ENCODE assay signal across 8 mouse cellular contexts in the genomic region with DNA sequence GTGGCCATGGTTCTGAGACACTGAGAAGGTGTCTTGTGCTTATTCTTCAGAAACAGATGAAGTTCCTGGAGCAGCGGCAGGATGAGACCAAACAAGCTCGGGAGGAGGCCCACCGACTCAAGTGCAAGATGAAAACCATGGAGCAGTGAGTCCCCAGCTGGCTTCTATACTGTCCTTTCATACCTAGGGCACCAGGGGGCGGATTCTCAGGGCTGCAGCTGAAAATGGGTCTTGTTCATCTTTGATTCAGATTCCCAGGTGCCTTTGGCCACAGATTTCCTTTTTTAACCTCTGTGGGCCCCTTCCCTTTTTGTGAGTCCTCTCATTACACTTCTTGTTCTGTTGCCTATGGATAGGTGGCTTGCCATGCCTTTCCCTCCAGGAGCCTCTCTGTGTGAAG. TPM values are rescaled to one million over a fixed set of nuclear protein-coding genes. Genes with fewer than 3 reads are reported as not detected.
A peak's percentile ranks its signal among the peaks of the same experiment; 100 is the strongest.
DNase-seq lines count a peak whose midpoint lies in the region; ATAC-seq and TF ChIP-seq lines count a peak whose summit lies in the region.
"Had no signal": no experiment of that assay in that cellular context is flagged by ENCODE, and none has a peak within 500 bp of the region (broad histone marks: within the 10 kb centered on the region; RNA-seq: fewer than 3 reads in every experiment).

No protein-coding gene starts in this region.

- no peaks in the 10 kb centered on the region for H3K4me1 ChIP-seq in liver, postnatal 0 days (ENCODE audit: insufficient read depth)
- H3K4me1 ChIP-seq in liver, embryonic 12.5 days = peaks cover 15% of the 10 kb centered on the region
- peaks cover 3 to 25% of the 10 kb centered on the region in 2 experiments for H3K4me1 ChIP-seq in CH12.LX (ENCODE audit: control insufficient read depth in 1 of 2, insufficient read depth in 2 of 2)
- H3K4me1 ChIP-seq in bone marrow, adult 2 months (ENCODE audit: control insufficient read depth, insufficient read depth, low read length) = no peaks in the 10 kb centered on the region
- peaks cover 10% of the 10 kb centered on the region for H3K4me1 ChIP-seq in midbrain, embryonic 14.5 days (ENCODE audit: control insufficient read depth, insufficient read depth, low read length)

- no peak; the same call in 1 of the 2 replicates for TF ChIP-seq RAD21 in CH12.LX (IDR thresholded peaks at IDR 0.05; ENCODE audit: low read depth, low read length)

- 69% methylated on average over 4 of the region's 4 CpGs for WGBS in liver, postnatal 0 days (ENCODE audit: insufficient replicate concordance)
- 63% methylated on average over 4 of the region's 4 CpGs for WGBS in liver, embryonic 12.5 days (ENCODE audit: insufficient replicate concordance)
- WGBS in bone marrow, adult 2 months = 44% methylated on average over 4 of the region's 4 CpGs
- 79% methylated on average over 4 of the region's 4 CpGs for WGBS in midbrain, embryonic 14.5 days

- TF ChIP-seq EP300 in liver, postnatal 0 days (IDR thresholded peaks at IDR 0.05; ENCODE audit: low read depth) = no peak
- TF ChIP-seq EP300 in CH12.LX (IDR thresholded peaks at IDR 0.05; ENCODE audit: low read length) = no peak

- H3K36me3 ChIP-seq in liver, postnatal 0 days (replicated peaks; ENCODE audit: insufficient read depth, low read length) = peaks cover 30% of the 10 kb centered on the region
- H3K36me3 ChIP-seq in liver, embryonic 12.5 days = peaks cover 97% of the 10 kb centered on the region
- peaks cover 62 to 97% of the 10 kb centered on the region in 2 experiments for H3K36me3 ChIP-seq in CH12.LX (replicated peaks in 1 of 2; ENCODE audit: control insufficient read depth in 1 of 2, insufficient read depth in 1 of 2, low read length in 1 of 2)
- H3K36me3 ChIP-seq in midbrain, embryonic 14.5 days (ENCODE audit: control insufficient read depth, insufficient read depth, low read length) = peaks cover 7% of the 10 kb centered on the region; the same call in 1 of the 2 replicates

- H3K27ac ChIP-seq in liver, postnatal 0 days (ENCODE audit: low read depth) = no peak overlapping the region
- H3K27ac ChIP-seq in liver, embryonic 12.5 days = no peak overlapping the region
- H3K27ac ChIP-seq in CH12.LX (ENCODE audit: insufficient read depth, low read depth) = no peak overlapping the region
- no peak overlapping the region for H3K27ac ChIP-seq in bone marrow, adult 2 months (ENCODE audit: control insufficient read depth, insufficient read depth, low read depth, low read length, poor library complexity)
- peak overlapping the region; percentile 85 for H3K27ac ChIP-seq in midbrain, embryonic 14.5 days (replicated peaks; ENCODE audit: low read depth, low read length)

- peak; percentile 54 for TF ChIP-seq CTCF in liver, postnatal 0 days (IDR thresholded peaks at IDR 0.05; ENCODE audit: low read depth)
- peak in 1 of 2 experiments; percentile 46; a peak in 2 of 4 replicates for TF ChIP-seq CTCF in CH12.LX (conservative IDR thresholded peaks at IDR 0.05 in 1 of 2, IDR thresholded peaks at IDR 0.05 in 1 of 2; ENCODE audit: low read depth in 2 of 2, low read length in 2 of 2)
- peak; percentile 23; the same call in 1 of the 2 replicates for TF ChIP-seq CTCF in bone marrow, adult 2 months (IDR thresholded peaks at IDR 0.05; ENCODE audit: control insufficient read depth, insufficient read depth, low read length)

- H3K79me2 ChIP-seq in CH12.LX (replicated peaks; ENCODE audit: control insufficient read depth, extremely low read depth, insufficient read depth, poor library complexity, severe bottlenecking) = no peaks in the 10 kb centered on the region

- in situ Hi-C loops in CH12.LX (cut with MboI; ENCODE audit: low pct_ligation_motif_present, low pct_unique_long_range_greater_than_20kb, low sequenced_read_pairs) = loop anchor here (5.0 kb wide), 1 partner anchor 36 kb away; a partner anchor contains a TSS

- intact Hi-C loops in gastrocnemius, postnatal 14 days (cut with DNase I; ENCODE audit: low total_unique reads) = no loop called here

- dilution Hi-C loops in CH12.LX (cut with MboI; ENCODE audit: extremely low pct_ligation_motif_present, extremely low pct_unique_long_range_greater_than_20kb, low sequenced_read_pairs) = no loop called here

- no peaks in the 10 kb centered on the region for H3K27me3 ChIP-seq in liver, postnatal 0 days (ENCODE audit: insufficient read depth, low read length)
- H3K27me3 ChIP-seq in liver, embryonic 12.5 days (replicated peaks) = no peaks in the 10 kb centered on the region
- H3K27me3 ChIP-seq in CH12.LX (replicated peaks) = no peaks in the 10 kb centered on the region
- H3K27me3 ChIP-seq in midbrain, embryonic 14.5 days (ENCODE audit: control insufficient read depth, insufficient read depth, low read length) = no peaks in the 10 kb centered on the region

- H3K9ac ChIP-seq in liver, postnatal 0 days (replicated peaks) = no peak overlapping the region
- no peak overlapping the region for H3K9ac ChIP-seq in liver, embryonic 12.5 days
- no peak overlapping the region for H3K9ac ChIP-seq in CH12.LX (ENCODE audit: insufficient read depth, low read depth)
- H3K9ac ChIP-seq in midbrain, embryonic 14.5 days (replicated peaks; ENCODE audit: low read length) = peak overlapping the region; percentile 35; the same call in 1 of the 2 replicates

- no peak overlapping the region for H3K4me3 ChIP-seq in liver, postnatal 0 days (ENCODE audit: low read depth, low read length)
- no peak overlapping the region for H3K4me3 ChIP-seq in liver, embryonic 12.5 days
- no peak overlapping the region for H3K4me3 ChIP-seq in CH12.LX (replicated peaks in 1 of 3; ENCODE audit: low read depth in 2 of 3, low read length in 2 of 3, poor library complexity in 1 of 3)
- no peak overlapping the region for H3K4me3 ChIP-seq in bone marrow, adult 2 months (replicated peaks; ENCODE audit: control insufficient read depth, low read depth, low read length)
- H3K4me3 ChIP-seq in midbrain, embryonic 14.5 days (replicated peaks; ENCODE audit: low read depth, low read length) = no peak overlapping the region

- no peak for DNase-seq in liver, postnatal 0 days
- no peak for DNase-seq in CH12.LX (ENCODE audit: extremely low read depth)
- no peak for DNase-seq in midbrain, embryonic 14.5 days
- no peak for DNase-seq in gastrocnemius, postnatal 14 days
- no peak for DNase-seq in layer of hippocampus, postnatal 36 days

- H3K9me3 ChIP-seq in liver, postnatal 0 days (ENCODE audit: low read length) = no peaks in the 10 kb centered on the region
- no peaks in the 10 kb centered on the region for H3K9me3 ChIP-seq in liver, embryonic 12.5 days (replicated peaks)
- no peaks in the 10 kb centered on the region for H3K9me3 ChIP-seq in CH12.LX (replicated peaks; ENCODE audit: low read length)
- H3K9me3 ChIP-seq in midbrain, embryonic 14.5 days (ENCODE audit: control insufficient read depth, low read length) = no peaks in the 10 kb centered on the region

- H3K4me2 ChIP-seq in liver, postnatal 0 days (ENCODE audit: low read depth, low read length) = no peak overlapping the region
- H3K4me2 ChIP-seq in liver, embryonic 12.5 days = no peak overlapping the region
- no peak overlapping the region for H3K4me2 ChIP-seq in CH12.LX (ENCODE audit: insufficient read depth, low read depth, poor library complexity, severe bottlenecking)
- peak overlapping the region; percentile 39 for H3K4me2 ChIP-seq in midbrain, embryonic 14.5 days (ENCODE audit: low read length)

- ATAC-seq in liver, postnatal 0 days = no peak
- ATAC-seq in liver, embryonic 12.5 days = no peak
- ATAC-seq in midbrain, embryonic 14.5 days (ENCODE audit: low FRiP score, low TSS enrichment) = no peak

- no peak for TF ChIP-seq POLR2A in CH12.LX (IDR thresholded peaks at IDR 0.05; ENCODE audit: low read depth, low read length)
- no peak for TF ChIP-seq POLR2A in bone marrow, adult 2 months (IDR thresholded peaks at IDR 0.05; ENCODE audit: borderline replicate concordance, control insufficient read depth, low read depth, low read length)

RNA-seq across cellular contexts. Expression of a gene that starts 11.0 kb away (rescaled TPM):
- polyA plus RNA-seq in liver, postnatal 0 days (2015; fragmentation: Nextera tagmentation; extraction: Ambion mirVana) = 5.4 and 6.5 TPM in 2 replicates
- 20.9 and 22.2 TPM in 2 replicates for polyA plus RNA-seq in liver, embryonic 12.5 days (2016; fragmentation: Nextera tagmentation; extraction: Ambion mirVana)
- 21.6 and 27.0 TPM in 2 replicates for total RNA-seq in CH12.LX (2012; rRNA removed)
- total RNA-seq in CH12.LX (2014; rRNA removed) = 25.0 and 25.6 TPM in 2 replicates
- polyA plus RNA-seq in CH12.LX (2012; ENCODE audit: insufficient read length, low read depth) = 33.0 and 51.4 TPM in 2 replicates
- polyA plus RNA-seq in bone marrow, adult 2 months (2011; ENCODE audit: insufficient read depth, insufficient read length, low replicate concordance, missing spikeins) = 27.0 and 30.0 TPM in 2 replicates
- polyA plus RNA-seq in midbrain, embryonic 14.5 days (2014; fragmentation: Nextera tagmentation; extraction: Ambion mirVana) = 10.3 and 10.4 TPM in 2 replicates
- 1 to 10 TPM in 1 of 2 experiments, under 1 TPM in 1; 0.97 to 1.1 TPM for total RNA-seq in gastrocnemius, postnatal 14 days (2021)
- total RNA-seq in layer of hippocampus, postnatal 36 days (2021) = 10 to 100 TPM; 28.2 to 29.2 TPM

RNA-seq across cellular contexts. Expression of a gene that starts 14.4 kb away (rescaled TPM):
- 32.0 and 33.2 TPM in 2 replicates for polyA plus RNA-seq in liver, postnatal 0 days (2015; fragmentation: Nextera tagmentation; extraction: Ambion mirVana)
- polyA plus RNA-seq in liver, embryonic 12.5 days (2016; fragmentation: Nextera tagmentation; extraction: Ambion mirVana) = 63.1 and 63.7 TPM in 2 replicates
- total RNA-seq in CH12.LX (2012; rRNA removed) = 21.3 and 21.7 TPM in 2 replicates
- total RNA-seq in CH12.LX (2014; rRNA removed) = 25.2 and 26.0 TPM in 2 replicates
- polyA plus RNA-seq in CH12.LX (2012; ENCODE audit: insufficient read length, low read depth) = 25.5 and 27.8 TPM in 2 replicates
- polyA plus RNA-seq in bone marrow, adult 2 months (2011; ENCODE audit: insufficient read depth, insufficient read length, low replicate concordance, missing spikeins) = 138 and 310 TPM in 2 replicates
- polyA plus RNA-seq in midbrain, embryonic 14.5 days (2014; fragmentation: Nextera tagmentation; extraction: Ambion mirVana) = 2.6 and 5.0 TPM in 2 replicates
- 1 to 10 TPM; 2.6 to 4.0 TPM for total RNA-seq in gastrocnemius, postnatal 14 days (2021)
- total RNA-seq in layer of hippocampus, postnatal 36 days (2021) = 1 to 10 TPM; 4.6 to 5.2 TPM

RNA-seq across cellular contexts. Expression of a gene that starts 21.9 kb away (rescaled TPM):
- polyA plus RNA-seq in liver, postnatal 0 days (2015; fragmentation: Nextera tagmentation; extraction: Ambion mirVana) = 0.12 and 0.31 TPM in 2 replicates
- 1.2 and 1.4 TPM in 2 replicates for polyA plus RNA-seq in liver, embryonic 12.5 days (2016; fragmentation: Nextera tagmentation; extraction: Ambion mirVana)
- total RNA-seq in CH12.LX (2012; rRNA removed) = not detected in 2 replicates
- not detected in 2 replicates for total RNA-seq in CH12.LX (2014; rRNA removed)
- 0.29 and 0.41 TPM in 2 replicates for polyA plus RNA-seq in CH12.LX (2012; ENCODE audit: insufficient read length, low read depth)
- 4.7 TPM in 1 of 2 replicates, not detected in the other for polyA plus RNA-seq in bone marrow, adult 2 months (2011; ENCODE audit: insufficient read depth, insufficient read length, low replicate concordance, missing spikeins)
- 0.47 and 0.49 TPM in 2 replicates for polyA plus RNA-seq in midbrain, embryonic 14.5 days (2014; fragmentation: Nextera tagmentation; extraction: Ambion mirVana)
- total RNA-seq in gastrocnemius, postnatal 14 days (2021) = under 1 TPM in 1 of 2 experiments, not detected in 1; 0.33 TPM
- total RNA-seq in layer of hippocampus, postnatal 36 days (2021) = 1 to 10 TPM; 1.2 to 2.3 TPM
- total RNA-seq: liver, adult 2 months had no signal

RNA-seq across cellular contexts. Expression of a gene that starts 24.8 kb away (rescaled TPM):
- 28.5 and 30.6 TPM in 2 replicates for polyA plus RNA-seq in liver, postnatal 0 days (2015; fragmentation: Nextera tagmentation; extraction: Ambion mirVana)
- polyA plus RNA-seq in liver, embryonic 12.5 days (2016; fragmentation: Nextera tagmentation; extraction: Ambion mirVana) = 64.3 and 68.7 TPM in 2 replicates
- total RNA-seq in CH12.LX (2012; rRNA removed) (25.8 and 28.0 TPM in 2 replicates), CH12.LX (2014; rRNA removed) (18.9 and 25.2 TPM in 2 replicates)
- polyA plus RNA-seq in CH12.LX (2012; ENCODE audit: insufficient read length, low read depth) = 23.5 and 30.2 TPM in 2 replicates
- polyA plus RNA-seq in bone marrow, adult 2 months (2011; ENCODE audit: insufficient read depth, insufficient read length, low replicate concordance, missing spikeins) = 27.9 and 32.3 TPM in 2 replicates
- 12.1 and 13.3 TPM in 2 replicates for polyA plus RNA-seq in midbrain, embryonic 14.5 days (2014; fragmentation: Nextera tagmentation; extraction: Ambion mirVana)
- 1 to 10 TPM; 6.0 to 7.6 TPM for total RNA-seq in gastrocnemius, postnatal 14 days (2021)
- 10 to 100 TPM; 10.3 to 10.6 TPM for total RNA-seq in layer of hippocampus, postnatal 36 days (2021)

RNA-seq across cellular contexts. Expression of a gene that starts 25.5 kb away (rescaled TPM):
- polyA plus RNA-seq in liver, postnatal 0 days (2015; fragmentation: Nextera tagmentation; extraction: Ambion mirVana) = 0.04 and 0.09 TPM in 2 replicates
- polyA plus RNA-seq in liver, embryonic 12.5 days (2016; fragmentation: Nextera tagmentation; extraction: Ambion mirVana) = 0.53 and 0.54 TPM in 2 replicates
- total RNA-seq in CH12.LX (2012; rRNA removed) = not detected in 2 replicates
- not detected in 2 replicates for total RNA-seq in CH12.LX (2014; rRNA removed)
- polyA plus RNA-seq in CH12.LX (2012; ENCODE audit: insufficient read length, low read depth) = not detected in 2 replicates
- 0.87 TPM in 1 of 2 replicates, not detected in the other for polyA plus RNA-seq in bone marrow, adult 2 months (2011; ENCODE audit: insufficient read depth, insufficient read length, low replicate concordance, missing spikeins)
- polyA plus RNA-seq in midbrain, embryonic 14.5 days (2014; fragmentation: Nextera tagmentation; extraction: Ambion mirVana) = 16.7 and 26.1 TPM in 2 replicates
- under 1 TPM; 0.16 to 0.24 TPM for total RNA-seq in gastrocnemius, postnatal 14 days (2021)
- 100 to 1,000 TPM; 510 to 566 TPM for total RNA-seq in layer of hippocampus, postnatal 36 days (2021)
- total RNA-seq: liver, adult 2 months had no signal
- polyA plus RNA-seq: liver, adult 2 months had no signal
